Mouse (Mus musculus): ENCODE data around the gene Dclk1.

The Dclk1 gene

GRCm38 (mm10) chr3:55250631-55251030 is 8.5 kb downstream of the Dclk1 start:
- in situ Hi-C loops (cut with MboI; ENCODE audit: low sequenced_read_pairs), result no loop called here

GRCm38 (mm10) chr3:55260139-55260538 is 18.0 kb downstream of the Dclk1 start:
- in situ Hi-C loops (cut with MboI; ENCODE audit: low sequenced_read_pairs), result no loop called here

- in situ Hi-C loops (cut with MboI; ENCODE audit: low sequenced_read_pairs), result no loop called here
Observed at GRCm38 (mm10) chr3:55266091-55266490, 23.9 kb downstream of the Dclk1 start.

GRCm38 (mm10) chr3:55269802-55270201 is 27.6 kb downstream of the Dclk1 start:
- in situ Hi-C loops (cut with MboI; ENCODE audit: low sequenced_read_pairs), result no loop called here

GRCm38 (mm10) chr3:55270345-55270744 is 28.2 kb downstream of the Dclk1 start:
- in situ Hi-C loops (cut with MboI; ENCODE audit: low sequenced_read_pairs), result no loop called here

GRCm38 (mm10) chr3:55270920-55271319 is 28.8 kb downstream of the Dclk1 start:
- in situ Hi-C loops (cut with MboI; ENCODE audit: low sequenced_read_pairs), result no loop called here

- in situ Hi-C loops (cut with MboI; ENCODE audit: low sequenced_read_pairs), result no loop called here
Observed at GRCm38 (mm10) chr3:55272536-55272935, 30.4 kb downstream of the Dclk1 start.

GRCm38 (mm10) chr3:55276446-55276845 is 34.3 kb downstream of the Dclk1 start:
- in situ Hi-C loops (cut with MboI; ENCODE audit: low sequenced_read_pairs), result no loop called here

GRCm38 (mm10) chr3:55276851-55277250 is 34.7 kb downstream of the Dclk1 start:
- in situ Hi-C loops (cut with MboI; ENCODE audit: low sequenced_read_pairs), result no loop called here

- in situ Hi-C loops (cut with MboI; ENCODE audit: low sequenced_read_pairs), result no loop called here
Observed at GRCm38 (mm10) chr3:55277829-55278228, 35.7 kb downstream of the Dclk1 start.

- in situ Hi-C loops (cut with MboI; ENCODE audit: low sequenced_read_pairs), result no loop called here
Observed at GRCm38 (mm10) chr3:55279923-55280322, 37.8 kb downstream of the Dclk1 start.

GRCm38 (mm10) chr3:55280471-55280870 is 38.3 kb downstream of the Dclk1 start:
- in situ Hi-C loops (cut with MboI; ENCODE audit: low sequenced_read_pairs), result no loop called here

- in situ Hi-C loops (cut with MboI; ENCODE audit: low sequenced_read_pairs), result no loop called here
Observed at GRCm38 (mm10) chr3:55284215-55284614, 42.1 kb downstream of the Dclk1 start.

GRCm38 (mm10) chr3:55288726-55289125 is 46.6 kb downstream of the Dclk1 start:
- in situ Hi-C loops (cut with MboI; ENCODE audit: low sequenced_read_pairs), result no loop called here

GRCm38 (mm10) chr3:55291964-55292363 is 49.8 kb downstream of the Dclk1 start:
- in situ Hi-C loops (cut with MboI; ENCODE audit: low sequenced_read_pairs), result no loop called here

- in situ Hi-C loops (cut with MboI; ENCODE audit: low sequenced_read_pairs), result no loop called here
Observed at GRCm38 (mm10) chr3:55292783-55293430, 50.7 kb downstream of the Dclk1 start.

GRCm38 (mm10) chr3:55305653-55306052 is 63.5 kb downstream of the Dclk1 start:
- in situ Hi-C loops (cut with MboI; ENCODE audit: low sequenced_read_pairs), result no loop called here

GRCm38 (mm10) chr3:55307553-55308177 is 65.5 kb downstream of the Dclk1 start:
- in situ Hi-C loops (cut with MboI; ENCODE audit: low sequenced_read_pairs), result no loop called here

- in situ Hi-C loops (cut with MboI; ENCODE audit: low sequenced_read_pairs), result no loop called here
Observed at GRCm38 (mm10) chr3:55309961-55310360, 67.8 kb downstream of the Dclk1 start.

- in situ Hi-C loops (cut with MboI; ENCODE audit: low sequenced_read_pairs), result no loop called here
Observed at GRCm38 (mm10) chr3:55315827-55316226, 73.7 kb downstream of the Dclk1 start.

GRCm38 (mm10) chr3:55318021-55318420 is 75.9 kb downstream of the Dclk1 start:
- in situ Hi-C loops (cut with MboI; ENCODE audit: low sequenced_read_pairs), result no loop called here

GRCm38 (mm10) chr3:55320572-55320971 is 78.4 kb downstream of the Dclk1 start:
- in situ Hi-C loops (cut with MboI; ENCODE audit: low sequenced_read_pairs), result no loop called here

- in situ Hi-C loops (cut with MboI; ENCODE audit: low sequenced_read_pairs), result no loop called here
Observed at GRCm38 (mm10) chr3:55324029-55324428, 81.9 kb downstream of the Dclk1 start.
